Mouse (Mus musculus) intestine, embryonic 15.5 days (tissue): ENCODE data around the gene Gm11020. TPM values are rescaled to one million over a fixed set of nuclear protein-coding genes. Genes with fewer than 3 reads are reported as not detected.
A peak's percentile ranks its signal among the peaks of the same experiment; 100 is the strongest.
"Not testable (repeated sequence)": the region's sequence is repeated elsewhere in the genome, so short reads cannot be mapped to it uniquely, and the experiment has no call there.

ENCODE experiments used
- ATAC-seq: fragments of 200-750 bp; cut with Nextera tagmentation; 2 replicates; pipeline ENCODE4 v1.8.0; 2017; ENCODE audit warnings: moderate TSS enrichment, moderate library complexity
- H3K27ac ChIP-seq: fragments of 300-500 bp; sonication (generic); 2 replicates; pipeline ENCODE4 v1.5.1; 2015; ENCODE audit warnings: mild to moderate bottlenecking, inconsistent platforms
- H3K27me3 ChIP-seq: fragments of 300-500 bp; sonication (generic); replicated peaks from 2 replicates; pipeline ENCODE4 v1.6.1; 2015; ENCODE audit warnings: inconsistent platforms
- H3K36me3 ChIP-seq: fragments of 300-500 bp; sonication (generic); 2 replicates; pipeline ENCODE4 v1.6.1; 2015; ENCODE audit warnings: inconsistent platforms
- H3K4me1 ChIP-seq: fragments of 300-500 bp; sonication (generic); replicated peaks from 2 replicates; pipeline ENCODE4 v1.6.1; 2015; ENCODE audit warnings: inconsistent platforms
- H3K4me2 ChIP-seq: fragments of 300-500 bp; sonication (generic); replicated peaks from 2 replicates; pipeline ENCODE4 v1.6.1; 2015; ENCODE audit warnings: mild to moderate bottlenecking, inconsistent platforms
- H3K4me3 ChIP-seq: fragments of 300-500 bp; sonication (generic); replicated peaks from 2 replicates; pipeline ENCODE4 v1.5.1; 2015; ENCODE audit warnings: inconsistent platforms
- H3K9ac ChIP-seq: fragments of 300-500 bp; sonication (generic); 2 replicates; pipeline ENCODE4 v1.6.1; 2015; ENCODE audit warnings: inconsistent platforms
- H3K9me3 ChIP-seq: fragments of 300-500 bp; sonication (generic); 2 replicates; pipeline ENCODE4 v1.6.1; 2016; ENCODE audit warnings: inconsistent platforms
- WGBS: fragments of 180-500 bp; shearing (Covaris S2); methylation state at CpG from one replicate; pipeline ENCODE4 v1.1.7; 2015; 5-methylcytosine and 5-hydroxymethylcytosine counted together
- polyA plus RNA-seq: library from polyadenylated mRNA; unstranded; fragments of >200 nt; fragmentation: Nextera tagmentation; extraction: Ambion mirVana; gene quantifications from 2 replicates; pipeline ENCODE4 v1.2.1, GENCODE M21; 2015

The Gm11020 gene
- not detected in 2 replicates for polyA plus RNA-seq

GRCm38 (mm10) chr8:104321267-104321666 is at the start of gene Gm11020:
TSS of gene Gm11020 (plus strand) at chr8:104321567.
- 73% methylated on average over 11 of the region's 11 CpGs for WGBS
- not testable (repeated sequence) for H3K4me1 ChIP-seq, H3K27ac ChIP-seq, ATAC-seq, H3K27me3 ChIP-seq, H3K4me2 ChIP-seq, H3K36me3 ChIP-seq, H3K9me3 ChIP-seq, H3K4me3 ChIP-seq, H3K9ac ChIP-seq

- ATAC-seq, H3K4me1 ChIP-seq, H3K27me3 ChIP-seq, H3K9ac ChIP-seq, H3K36me3 ChIP-seq, H3K9me3 ChIP-seq, H3K4me2 ChIP-seq, H3K4me3 ChIP-seq, H3K27ac ChIP-seq: not testable (repeated sequence)
- 90% methylated on average over 12 of the region's 12 CpGs for WGBS
Observed at GRCm38 (mm10) chr8:104293081-104293480, 28.3 kb upstream of the Gm11020 start, which contains the start of gene Cmtm2a. TSS of gene Cmtm2a (minus strand) at chr8:104293181.

GRCm38 (mm10) chr8:104294396-104294795 is 27.0 kb upstream of the Gm11020 start:
- H3K36me3 ChIP-seq: no peaks in the 10 kb centered on the region
- no peak for ATAC-seq
- no peaks in the 10 kb centered on the region for H3K27me3 ChIP-seq
- H3K4me1 ChIP-seq: no peaks in the 10 kb centered on the region
- H3K4me3 ChIP-seq: no peak overlapping the region
- H3K9ac ChIP-seq: no peak overlapping the region
- no peak overlapping the region for H3K27ac ChIP-seq
- 79% methylated on average over 1 of the region's 1 CpGs for WGBS
- H3K4me2 ChIP-seq: no peak overlapping the region
- H3K9me3 ChIP-seq: no peaks in the 10 kb centered on the region

- not testable (repeated sequence) for H3K9ac ChIP-seq, H3K27ac ChIP-seq, H3K4me2 ChIP-seq, ATAC-seq, H3K9me3 ChIP-seq, H3K4me3 ChIP-seq, H3K27me3 ChIP-seq, H3K4me1 ChIP-seq, H3K36me3 ChIP-seq
- 20% methylated on average over 3 of the region's 3 CpGs for WGBS
Observed at GRCm38 (mm10) chr8:104301577-104301976, 19.8 kb upstream of the Gm11020 start.

- WGBS: 99% methylated on average over 4 of the region's 4 CpGs
- H3K4me2 ChIP-seq, ATAC-seq, H3K36me3 ChIP-seq, H3K9me3 ChIP-seq, H3K27ac ChIP-seq, H3K27me3 ChIP-seq, H3K4me1 ChIP-seq, H3K4me3 ChIP-seq, H3K9ac ChIP-seq: not testable (repeated sequence)
Observed at GRCm38 (mm10) chr8:104302536-104302935, 18.8 kb upstream of the Gm11020 start.

GRCm38 (mm10) chr8:104304962-104305361 is 16.4 kb upstream of the Gm11020 start:
- Histone ChIP-seq H3K27me3 (no peaks in the 10 kb centered on the region), H3K9me3 (no peaks in the 10 kb centered on the region), H3K9ac (no peak overlapping the region), H3K4me3 (no peak overlapping the region), H3K27ac (no peak overlapping the region), H3K4me2 (no peak overlapping the region), H3K4me1 (no peaks in the 10 kb centered on the region), H3K36me3 (no peaks in the 10 kb centered on the region)
- WGBS: 89% methylated on average over 11 of the region's 11 CpGs
- no peak for ATAC-seq

GRCm38 (mm10) chr8:104308341-104308740 is 13.0 kb upstream of the Gm11020 start:
- H3K9ac ChIP-seq, H3K9me3 ChIP-seq, H3K27ac ChIP-seq, H3K27me3 ChIP-seq, H3K4me3 ChIP-seq, H3K4me1 ChIP-seq, H3K36me3 ChIP-seq, H3K4me2 ChIP-seq: not testable (repeated sequence)
- WGBS: 45% methylated on average over 6 of the region's 6 CpGs
- peak; percentile 66; the same call in 1 of the 2 replicates for ATAC-seq

GRCm38 (mm10) chr8:104309441-104310155 is 11.8 kb upstream of the Gm11020 start, which contains the start of the genes Gm45711 and Cmtm1:
TSS of gene Gm45711 (minus strand) at chr8:104310081.
TSS of gene Cmtm1 (minus strand) at chr8:104310145.
- H3K4me2 ChIP-seq, H3K36me3 ChIP-seq, H3K4me3 ChIP-seq, H3K9ac ChIP-seq, H3K27me3 ChIP-seq, H3K9me3 ChIP-seq, H3K27ac ChIP-seq, H3K4me1 ChIP-seq: not testable (repeated sequence)
- ATAC-seq: peak; percentile 34; the same call in 1 of the 2 replicates
- 90% methylated on average over 36 of the region's 36 CpGs for WGBS

- H3K27ac ChIP-seq, H3K4me2 ChIP-seq, ATAC-seq, H3K36me3 ChIP-seq, H3K27me3 ChIP-seq, H3K9me3 ChIP-seq, H3K4me3 ChIP-seq, H3K4me1 ChIP-seq, H3K9ac ChIP-seq: not testable (repeated sequence)
- WGBS: 82% methylated on average over 3 of the region's 3 CpGs
Observed at GRCm38 (mm10) chr8:104312023-104312422, 9.3 kb upstream of the Gm11020 start.

GRCm38 (mm10) chr8:104313311-104313710 is 8.1 kb upstream of the Gm11020 start:
- Histone ChIP-seq H3K27ac (no peak overlapping the region), H3K4me2 (no peak overlapping the region), H3K9me3 (no peaks in the 10 kb centered on the region), H3K4me3 (no peak overlapping the region), H3K9ac (no peak overlapping the region), H3K4me1 (no peaks in the 10 kb centered on the region), H3K36me3 (no peaks in the 10 kb centered on the region), H3K27me3 (no peaks in the 10 kb centered on the region)
- no peak for ATAC-seq
- 61% methylated on average over 4 of the region's 4 CpGs for WGBS

- H3K9me3 ChIP-seq, H3K4me1 ChIP-seq, H3K4me2 ChIP-seq, ATAC-seq, H3K36me3 ChIP-seq, H3K27ac ChIP-seq, H3K9ac ChIP-seq, H3K27me3 ChIP-seq, H3K4me3 ChIP-seq: not testable (repeated sequence)
- WGBS: 90% methylated on average over 12 of the region's 12 CpGs
Observed at GRCm38 (mm10) chr8:104321930-104322329, 563 bp downstream of the Gm11020 start, which contains the start of gene Cmtm2b. TSS of gene Cmtm2b (plus strand) at chr8:104322230.

GRCm38 (mm10) chr8:104332665-104333631 is 11.6 kb downstream of the Gm11020 start:
- Histone ChIP-seq H3K4me3 (no peak overlapping the region), H3K4me1 (no peaks in the 10 kb centered on the region), H3K27ac (no peak overlapping the region), H3K27me3 (no peaks in the 10 kb centered on the region), H3K9me3 (no peaks in the 10 kb centered on the region), H3K36me3 (no peaks in the 10 kb centered on the region), H3K4me2 (no peak overlapping the region), H3K9ac (no peak overlapping the region)
- WGBS: 81% methylated on average over 5 of the region's 5 CpGs
- no peak for ATAC-seq
